Mouse (Mus musculus): ENCODE data around the gene Sik2.
A peak's percentile ranks its signal among the peaks of the same experiment; 100 is the strongest.

DNA sequence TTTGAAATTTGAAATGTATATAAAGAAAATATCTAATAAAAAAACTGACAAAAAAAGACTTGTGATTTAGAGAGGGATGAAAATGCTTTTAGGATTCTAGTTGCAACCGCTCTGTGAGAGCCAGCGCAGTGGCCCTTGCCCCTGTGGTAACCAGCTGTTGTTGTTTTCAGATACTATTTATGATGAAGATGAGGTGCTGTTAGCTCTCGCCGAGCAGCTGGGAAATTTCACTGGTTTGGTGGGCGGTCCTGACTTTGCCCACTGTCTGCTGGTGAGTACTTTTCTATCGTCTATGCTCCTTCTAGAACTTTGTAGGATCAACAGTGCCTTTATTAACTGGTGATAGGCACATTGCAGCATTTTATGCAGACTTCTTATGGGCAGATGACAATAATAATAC is 150.2 kb downstream of the Sik2 start:
- TF ChIP-seq CTCF (IDR thresholded peaks at IDR 0.05) (no peak), EP300 (IDR thresholded peaks at IDR 0.05) (peak; percentile 17; the same call in 1 of the 2 replicates)

Measured in lung, postnatal 0 days (tissue).